11 mouse cellular contexts compared by ENCODE assay signal in the genomic region with DNA sequence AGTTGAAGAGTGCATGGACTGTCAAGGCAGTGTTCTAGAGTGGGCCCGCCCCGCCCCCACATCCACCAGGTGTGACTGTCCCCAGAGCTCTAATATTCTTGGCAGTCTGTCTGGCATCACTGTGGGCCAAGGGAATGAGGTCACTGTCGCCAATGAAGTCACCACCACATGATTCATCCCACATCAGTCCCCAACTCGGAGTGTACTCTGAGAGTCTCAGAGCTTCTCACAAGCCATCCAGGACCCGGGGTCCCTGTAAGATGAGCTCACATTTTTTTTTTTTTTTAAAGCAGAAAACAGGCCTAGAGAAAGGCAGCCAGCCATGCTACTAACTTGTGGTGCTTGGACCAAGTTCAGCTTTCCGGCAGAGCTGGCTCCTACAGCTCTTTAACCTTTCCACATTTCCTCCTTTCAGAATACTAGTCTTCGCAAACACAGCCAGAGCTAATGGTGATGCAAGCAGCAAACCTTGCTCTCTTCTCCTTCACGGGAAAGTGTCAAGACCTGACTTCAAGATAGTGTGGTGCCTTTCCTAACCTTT. TPM values are rescaled to one million over a fixed set of nuclear protein-coding genes. Genes with fewer than 3 reads are reported as not detected.
DNase-seq lines count a peak whose midpoint lies in the region; ATAC-seq and TF ChIP-seq lines count a peak whose summit lies in the region.
"Had no signal": no experiment of that assay in that cellular context is flagged by ENCODE, and none has a peak within 500 bp of the region (broad histone marks: within the 10 kb centered on the region; RNA-seq: fewer than 3 reads in every experiment).

No protein-coding gene starts in this region.

- no peaks in the 10 kb centered on the region for H3K9me3 ChIP-seq in forebrain, embryonic 14.5 days (replicated peaks; ENCODE audit: control insufficient read depth, low read length)
- no peaks in the 10 kb centered on the region for H3K9me3 ChIP-seq in forebrain, embryonic 10.5 days
- H3K9me3 ChIP-seq in midbrain, embryonic 15.5 days: no peaks in the 10 kb centered on the region

- no peak for DNase-seq in forebrain, embryonic 14.5 days (ENCODE audit: low spot score)
- DNase-seq in forebrain, embryonic 10.5 days (ENCODE audit: extremely low spot score, low spot score): no peak
- peak; percentile 86 for DNase-seq in adrenal gland, adult 2 months
- DNase-seq in gastrocnemius, postnatal 36 days: peak; percentile 50 to 51
- DNase-seq in kidney, adult 2 months: peak; percentile 63
- no peak for DNase-seq in right cerebral cortex, postnatal 10 days (ENCODE audit: low spot score in 2 of 2)

- 68% methylated on average over 8 of the region's 8 CpGs for WGBS in forebrain, embryonic 14.5 days
- 73% methylated on average over 8 of the region's 8 CpGs for WGBS in forebrain, embryonic 10.5 days
- 38% methylated on average over 8 of the region's 8 CpGs for WGBS in kidney, adult 2 months
- 71% methylated on average over 8 of the region's 8 CpGs for WGBS in midbrain, embryonic 15.5 days

- H3K36me3 ChIP-seq in forebrain, embryonic 14.5 days (ENCODE audit: control insufficient read depth, insufficient read depth, low read length): no peaks in the 10 kb centered on the region
- 0 out of 2 replicates have a peak, but pooled peaks cover 2% of the 10 kb centered on the region for H3K36me3 ChIP-seq in forebrain, embryonic 10.5 days (replicated peaks)
- H3K36me3 ChIP-seq in kidney, adult 2 months (ENCODE audit: control insufficient read depth, insufficient read depth, low read length): no peaks in the 10 kb centered on the region
- H3K36me3 ChIP-seq in midbrain, embryonic 15.5 days (replicated peaks): no peaks in the 10 kb centered on the region

- no peaks in the 10 kb centered on the region for H3K27me3 ChIP-seq in forebrain, embryonic 14.5 days (replicated peaks; ENCODE audit: control insufficient read depth, insufficient read depth, low read length)
- peaks cover 13% of the 10 kb centered on the region for H3K27me3 ChIP-seq in forebrain, embryonic 10.5 days (ENCODE audit: poor library complexity, severe bottlenecking)
- H3K27me3 ChIP-seq in kidney, adult 2 months (replicated peaks; ENCODE audit: control insufficient read depth, insufficient read depth, low read length): no peaks in the 10 kb centered on the region
- H3K27me3 ChIP-seq in midbrain, embryonic 15.5 days (replicated peaks): no peaks in the 10 kb centered on the region

- TF ChIP-seq CTCF in kidney, adult 2 months (conservative IDR thresholded peaks at IDR 0.05; ENCODE audit: insufficient read depth, insufficient read length, low read depth, low read length): no peak

- peaks cover 12% of the 10 kb centered on the region; the same call in 1 of the 2 replicates for H3K4me1 ChIP-seq in forebrain, embryonic 14.5 days (ENCODE audit: control insufficient read depth, insufficient read depth, low read length)
- peaks cover 47% of the 10 kb centered on the region for H3K4me1 ChIP-seq in forebrain, embryonic 10.5 days
- H3K4me1 ChIP-seq in kidney, adult 2 months (ENCODE audit: control insufficient read depth, insufficient read depth, low read length): peaks cover 12% of the 10 kb centered on the region; the same call in 1 of the 2 replicates
- peaks cover 36% of the 10 kb centered on the region for H3K4me1 ChIP-seq in midbrain, embryonic 15.5 days

- ATAC-seq in forebrain, embryonic 14.5 days: no peak
- ATAC-seq in midbrain, embryonic 15.5 days (replicated peaks): no peak
- ATAC-seq in frontal cortex, adult (ENCODE audit: low TSS enrichment): no peak

- no peak for TF ChIP-seq POLR2A in kidney, adult 2 months (IDR thresholded peaks at IDR 0.05; ENCODE audit: low read depth, low read length)

- intact Hi-C loops in gastrocnemius, postnatal 36 days (cut with DNase I): loop anchor here (5.0 kb wide), 2 partner anchors 46 to 81 kb away; no protein-coding TSS in a partner anchor

- H3K27ac ChIP-seq in forebrain, embryonic 14.5 days (ENCODE audit: low read depth, low read length): no peak overlapping the region
- no peak overlapping the region for H3K27ac ChIP-seq in forebrain, embryonic 10.5 days
- H3K27ac ChIP-seq in kidney, adult 2 months (ENCODE audit: insufficient read depth, low read depth, low read length): 0 out of 2 replicates have a peak overlapping the region, but pooled peaks have one; percentile 19
- no peak overlapping the region for H3K27ac ChIP-seq in midbrain, embryonic 15.5 days

- no peak overlapping the region for H3K4me3 ChIP-seq in forebrain, embryonic 14.5 days (ENCODE audit: low read depth, low read length)
- H3K4me3 ChIP-seq in forebrain, embryonic 10.5 days: no peak overlapping the region
- no peak overlapping the region for H3K4me3 ChIP-seq in kidney, adult 2 months (ENCODE audit: insufficient read depth, low read depth, low read length)
- H3K4me3 ChIP-seq in midbrain, embryonic 15.5 days: no peak overlapping the region

- no peak overlapping the region for H3K9ac ChIP-seq in forebrain, embryonic 14.5 days (ENCODE audit: low read length)
- no peak overlapping the region for H3K9ac ChIP-seq in midbrain, embryonic 15.5 days

- peak overlapping the region; percentile 72; the same call in 1 of the 2 replicates for H3K4me2 ChIP-seq in forebrain, embryonic 14.5 days (ENCODE audit: low read length)
- peak overlapping the region; percentile 77; the same call in 1 of the 2 replicates for H3K4me2 ChIP-seq in midbrain, embryonic 15.5 days

RNA-seq across cellular contexts. Expression of gene Rhoq, which starts 1.5 kb away (rescaled TPM):
- 5.2 and 6.2 TPM in 2 replicates for polyA plus RNA-seq in forebrain, embryonic 14.5 days (2014; fragmentation: Nextera tagmentation; extraction: Ambion mirVana)
- polyA plus RNA-seq in forebrain, embryonic 10.5 days (2016; fragmentation: Nextera tagmentation; extraction: Ambion mirVana): 8.1 and 8.2 TPM in 2 replicates
- total RNA-seq in adrenal gland, adult 2 months (2021): 100 to 1,000 TPM; 100 to 101 TPM
- 34.9 and 42.3 TPM in 2 replicates for polyA plus RNA-seq in adrenal gland, adult 2 months (2012; rRNA removed)
- total RNA-seq in gastrocnemius, postnatal 36 days (2021): 100 to 1,000 TPM; 197 to 202 TPM
- 27.1 and 30.8 TPM in 2 replicates for polyA plus RNA-seq in kidney, adult 2 months (2012; rRNA removed)
- 5.6 and 7.0 TPM in 2 replicates for polyA plus RNA-seq in midbrain, embryonic 15.5 days (2015; fragmentation: Nextera tagmentation; extraction: Ambion mirVana)

RNA-seq across cellular contexts. Expression of gene Atp6v1e2, which starts 13.7 kb away (rescaled TPM):
- not detected in 2 replicates for polyA plus RNA-seq in forebrain, embryonic 14.5 days (2014; fragmentation: Nextera tagmentation; extraction: Ambion mirVana)
- not detected in 2 replicates for polyA plus RNA-seq in forebrain, embryonic 10.5 days (2016; fragmentation: Nextera tagmentation; extraction: Ambion mirVana)
- total RNA-seq in adrenal gland, adult 2 months (2021): not detected
- not detected in 2 replicates for polyA plus RNA-seq in adrenal gland, adult 2 months (2012; rRNA removed)
- not detected for total RNA-seq in gastrocnemius, postnatal 36 days (2021)
- not detected in 2 replicates for polyA plus RNA-seq in kidney, adult 2 months (2012; rRNA removed)
- not detected in 2 replicates for polyA plus RNA-seq in midbrain, embryonic 15.5 days (2015; fragmentation: Nextera tagmentation; extraction: Ambion mirVana)
- total RNA-seq: ES-E14; gastrocnemius, adult 8-10 months; neutrophil, adult 5-6 weeks had no signal

RNA-seq across cellular contexts. Expression of gene Tmem247, which starts 44.2 kb away (rescaled TPM):
- not detected in 2 replicates for polyA plus RNA-seq in forebrain, embryonic 14.5 days (2014; fragmentation: Nextera tagmentation; extraction: Ambion mirVana)
- not detected in 2 replicates for polyA plus RNA-seq in forebrain, embryonic 10.5 days (2016; fragmentation: Nextera tagmentation; extraction: Ambion mirVana)
- total RNA-seq in adrenal gland, adult 2 months (2021): not detected
- polyA plus RNA-seq in adrenal gland, adult 2 months (2012; rRNA removed): not detected in 2 replicates
- total RNA-seq in gastrocnemius, postnatal 36 days (2021): not detected
- not detected in 2 replicates for polyA plus RNA-seq in kidney, adult 2 months (2012; rRNA removed)
- not detected in 2 replicates for polyA plus RNA-seq in midbrain, embryonic 15.5 days (2015; fragmentation: Nextera tagmentation; extraction: Ambion mirVana)
- total RNA-seq: ES-E14; gastrocnemius, adult 8-10 months; neutrophil, adult 5-6 weeks had no signal

Comparison
In these comparisons a context has a peak if more than half of its experiments do, and no peak if none do; other contexts are left out.
1. DNase-seq: peak in adrenal gland, adult 2 months (single experiment), gastrocnemius, postnatal 36 days (2 of 2) and kidney, adult 2 months (single experiment); none in forebrain, embryonic 14.5 days (single experiment), forebrain, embryonic 10.5 days (single experiment) and right cerebral cortex, postnatal 10 days (0 of 2).